Mouse (Mus musculus) spleen, adult 18-20 months (tissue): ENCODE measurements around the gene Phf7.

Experiments
- DNase-seq, 2 experiments: peaks; one replicate each; pipeline ENCODE4 v3.0.0; 2022; ENCODE audit warnings: mixed read lengths in 2 of 2

The Phf7 gene

GRCm38 (mm10) chr14:31195968-31196367, 55.1 kb downstream of the Phf7 start:
- peak in 1 of 2 experiments; percentile 28 for DNase-seq

DNA sequence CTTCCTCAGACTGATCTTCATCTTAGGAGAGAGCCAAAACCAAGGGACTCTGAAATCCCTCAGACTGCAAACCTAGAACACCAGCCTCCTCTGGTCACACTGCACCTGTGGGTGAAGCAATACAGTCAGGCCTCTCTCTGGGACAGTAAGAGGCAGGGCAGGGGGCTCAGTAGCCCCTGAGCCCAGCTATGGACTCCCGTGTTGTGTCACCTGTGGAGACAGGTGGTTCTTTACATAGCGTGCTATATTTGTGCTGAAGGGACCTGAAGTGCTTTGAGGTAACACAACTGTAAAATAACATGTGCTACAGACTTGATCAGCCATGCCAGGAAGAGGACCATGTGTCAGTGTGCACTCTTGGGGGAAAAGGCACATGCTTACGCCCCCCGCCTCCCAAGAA, 55.6 kb downstream of the Phf7 start:
- DNase-seq: no peak

GRCm38 (mm10) chr14:31194891-31195513, 56.1 kb downstream of the Phf7 start:
- peak in 1 of 2 experiments; percentile 33 for DNase-seq

DNA sequence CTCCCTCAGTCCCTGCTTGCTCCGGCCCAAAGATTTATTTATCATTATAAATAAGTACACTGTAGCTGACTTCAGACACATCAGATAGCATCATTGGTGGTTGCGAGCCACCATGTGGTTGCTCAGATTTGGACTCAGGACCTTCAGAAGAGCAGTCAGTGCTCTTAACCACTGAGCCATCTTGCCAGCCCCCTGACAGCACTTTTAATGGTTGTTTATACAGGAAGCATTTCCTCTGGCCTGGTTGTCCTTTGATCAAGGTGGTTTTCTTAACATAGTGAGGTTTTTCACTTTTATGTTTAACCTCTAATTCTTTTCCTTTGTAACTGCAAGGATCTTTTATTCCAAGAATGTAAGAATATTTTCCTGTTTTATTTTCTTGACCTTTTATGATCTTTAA, 56.7 kb downstream of the Phf7 start:
- no peak for DNase-seq

DNA sequence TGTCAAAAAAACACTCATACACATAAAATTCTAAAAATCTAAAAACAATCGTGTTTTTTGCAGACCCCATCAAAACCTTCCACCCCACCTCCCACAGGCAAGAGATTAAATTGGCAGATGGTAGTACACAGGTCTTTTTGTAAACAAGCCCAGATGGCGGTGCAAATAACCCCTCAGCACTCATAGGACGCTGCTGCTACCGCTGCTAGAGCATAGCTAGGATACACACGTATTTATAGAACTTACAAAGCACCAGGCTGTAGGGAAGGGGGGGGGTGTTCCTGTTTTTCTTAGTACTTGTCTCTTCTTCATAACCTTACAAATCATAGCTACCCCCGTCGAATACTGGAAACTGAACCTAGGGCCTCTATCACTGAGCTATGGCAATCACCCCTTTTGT, 57.3 kb downstream of the Phf7 start:
- DNase-seq: no peak

DNA sequence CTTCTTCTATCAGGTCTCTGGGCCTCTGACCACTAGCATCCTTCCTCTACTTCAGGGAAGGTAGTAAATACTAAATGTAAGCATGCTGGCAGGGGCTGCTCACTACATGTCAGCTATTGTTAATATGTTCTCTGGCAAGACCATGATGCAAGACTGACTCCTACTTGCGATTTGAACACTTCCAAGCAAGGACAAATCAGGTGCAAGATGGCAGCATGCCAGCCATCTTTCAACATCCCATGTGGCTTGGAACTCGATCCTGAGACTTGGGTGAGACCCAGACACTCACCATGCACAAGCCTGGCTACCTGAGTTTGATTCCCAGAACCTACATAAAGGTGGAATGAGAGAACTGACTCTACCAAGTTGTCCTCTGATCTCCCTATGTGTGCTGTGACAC, 59.2 kb downstream of the Phf7 start:
- no peak for DNase-seq

GRCm38 (mm10) chr14:31189348-31189747, 61.8 kb downstream of the Phf7 start:
- DNase-seq: no peak

GRCm38 (mm10) chr14:31188771-31189181, 62.3 kb downstream of the Phf7 start:
- DNase-seq: no peak
